Mouse (Mus musculus) heart, postnatal 0 days (tissue): ENCODE data around the gene Cyp4f13. TPM values are rescaled to one million over a fixed set of nuclear protein-coding genes. Genes with fewer than 3 reads are reported as not detected.

Experiments used
- ATAC-seq: fragments of 200-750 bp; cut with Nextera tagmentation; 2 replicates; pipeline ENCODE4 v1.8.0; 2017; ENCODE audit warnings: low read depth, moderate number of reproducible peaks, moderate library complexity; ENCODE audit not compliant: insufficient read depth
- DNase-seq: peaks from one replicate; pipeline ENCODE4 v3.0.0-alpha.2; 2016; ENCODE audit warnings: low spot score
- H3K27ac ChIP-seq: fragments of 300-500 bp; sonication (generic); 2 replicates; pipeline ENCODE4 v1.5.1; 2014; ENCODE audit warnings: low read depth, mild to moderate bottlenecking
- H3K27me3 ChIP-seq: fragments of 300-500 bp; sonication (generic); 2 replicates; pipeline ENCODE4 v1.6.1; 2014; ENCODE audit warnings: low read length, mixed read lengths; ENCODE audit not compliant: control insufficient read depth, insufficient read depth
- H3K36me3 ChIP-seq: fragments of 300-500 bp; sonication (generic); replicated peaks from 2 replicates; pipeline ENCODE4 v1.6.1; 2014; ENCODE audit warnings: low read length, mixed read lengths; ENCODE audit not compliant: control insufficient read depth, insufficient read depth
- H3K4me1 ChIP-seq: fragments of 300-500 bp; sonication (generic); 2 replicates; pipeline ENCODE4 v1.6.1; 2014; ENCODE audit warnings: antibody characterized with exemption; ENCODE audit not compliant: control insufficient read depth, insufficient read depth
- H3K4me2 ChIP-seq: fragments of 300-500 bp; sonication (generic); 2 replicates; pipeline ENCODE4 v1.6.1; 2014; ENCODE audit warnings: low read depth, mild to moderate bottlenecking, low read length, moderate library complexity
- H3K4me3 ChIP-seq: fragments of 300-500 bp; sonication (generic); 2 replicates; pipeline ENCODE4 v1.5.1; 2014; ENCODE audit warnings: low read depth, low read length
- H3K9ac ChIP-seq: fragments of 300-500 bp; sonication (generic); replicated peaks from 2 replicates; pipeline ENCODE4 v1.6.1; 2014; ENCODE audit warnings: low read depth, low read length, mixed read lengths
- H3K9me3 ChIP-seq: fragments of 300-500 bp; sonication (generic); replicated peaks from 2 replicates; pipeline ENCODE4 v1.6.1; 2016; ENCODE audit warnings: low read length; ENCODE audit not compliant: control insufficient read depth
- CTCF ChIP-seq: IDR thresholded peaks from 2 replicates; pipeline ENCODE4 v1.5.1; 2016; ENCODE audit warnings: antibody characterized with exemption, control low read depth, low read depth
- EP300 ChIP-seq: IDR thresholded peaks from 2 replicates; pipeline ENCODE4 v1.6.1; 2016; ENCODE audit warnings: antibody characterized with exemption, low read depth
- WGBS: fragments of 180-500 bp; shearing (Covaris S2); extraction: QIAGEN DNeasy Blood & Tissue Kit; methylation state at CpG from one replicate; pipeline ENCODE4 v1.1.7; 2014; 5-methylcytosine and 5-hydroxymethylcytosine counted together
- polyA plus RNA-seq: library from polyadenylated mRNA; unstranded; fragments of >200 nt; fragmentation: Nextera tagmentation; extraction: Ambion mirVana; gene quantifications from 2 replicates; pipeline ENCODE4 v1.2.1, GENCODE M21; 2015
- total RNA-seq: library from RNA; depleted of rRNA; stranded (reverse); fragments of >200 nt; gene quantifications from 2 replicates; pipeline ENCODE4 v1.2.3, GENCODE M21; 2014; ENCODE audit warnings: low replicate concordance

Gene Cyp4f13
- total and polyA plus RNA-seq, 2 experiments from 2014 or later = 4.8 to 10.3 TPM

DNA sequence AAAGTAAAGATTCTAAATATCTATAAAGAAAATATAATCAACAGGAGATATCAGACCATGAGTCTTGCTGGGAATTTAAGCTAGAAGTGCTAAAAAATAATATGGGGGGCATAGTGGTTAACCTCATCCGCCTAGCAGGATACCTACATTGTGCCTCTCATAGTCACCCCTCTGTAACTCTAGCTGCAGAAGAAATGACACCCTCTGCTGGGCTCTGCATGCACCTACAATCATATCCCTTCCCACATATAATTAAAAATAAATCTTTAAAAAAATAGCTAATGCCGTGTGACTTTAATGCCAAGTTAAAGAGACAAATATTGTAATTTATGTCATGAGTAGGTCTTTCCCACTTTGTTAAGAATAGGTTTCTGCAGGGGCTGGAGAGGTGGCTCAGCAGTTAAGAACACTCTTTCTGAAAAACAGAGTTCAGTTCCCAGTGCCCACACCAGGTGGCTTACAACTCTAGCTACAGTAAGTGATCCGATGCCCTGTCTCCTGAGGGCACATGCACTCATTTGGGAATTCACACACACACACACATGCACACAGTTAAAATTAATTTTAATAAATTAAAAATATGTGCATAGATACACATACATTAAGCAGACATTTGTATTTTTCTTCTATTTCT, 2.7 kb downstream of the Cyp4f13 start:
- H3K4me3 ChIP-seq = no peak overlapping the region
- 58% methylated on average over 3 of the region's 3 CpGs for WGBS
- TF ChIP-seq CTCF = 0 out of 2 replicates have a peak, but pooled peaks have one; percentile 13
- TF ChIP-seq EP300 = no peak

DNA sequence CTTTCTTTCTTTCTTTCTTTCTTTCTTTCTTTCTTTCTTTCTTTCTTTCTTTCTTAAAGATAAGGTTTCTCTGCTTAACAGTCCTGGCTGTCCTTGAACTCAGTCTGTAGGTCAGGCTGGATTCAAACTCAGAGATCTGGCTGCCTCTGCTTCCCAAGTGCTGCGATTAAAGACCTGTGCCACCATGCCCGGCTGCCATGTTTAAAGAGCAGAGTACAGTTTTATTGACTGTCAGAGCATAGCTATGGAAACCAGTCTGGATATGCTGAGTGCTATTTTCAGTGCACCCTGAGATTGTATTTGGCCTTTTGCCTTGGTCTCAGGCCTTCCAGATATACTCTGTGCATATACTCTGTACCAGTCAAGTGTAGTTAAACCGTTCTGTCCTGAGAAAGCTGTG, 3.5 kb downstream of the Cyp4f13 start:
- DNase-seq = no peak
- Histone ChIP-seq H3K9ac (no peak overlapping the region), H3K4me2 (no peak overlapping the region), H3K36me3 (no peaks in the 10 kb centered on the region), H3K27me3 (no peaks in the 10 kb centered on the region), H3K9me3 (no peaks in the 10 kb centered on the region), H3K4me3 (no peak overlapping the region), H3K4me1 (peaks cover 18% of the 10 kb centered on the region), H3K27ac (no peak overlapping the region)
- 83% methylated on average over 3 of the region's 3 CpGs for WGBS
- no peak for ATAC-seq
- no peak for TF ChIP-seq CTCF
- no peak for TF ChIP-seq EP300

More for the DNA sequence above, 2.7 kb downstream of the Cyp4f13 start:
- H3K27ac ChIP-seq = no peak overlapping the region
- H3K4me2 ChIP-seq = no peak overlapping the region
- ATAC-seq (no peak), DNase-seq (no peak)
- H3K9ac ChIP-seq = no peak overlapping the region
- no peaks in the 10 kb centered on the region for H3K9me3 ChIP-seq
- no peaks in the 10 kb centered on the region for H3K36me3 ChIP-seq
- no peaks in the 10 kb centered on the region for H3K27me3 ChIP-seq
- H3K4me1 ChIP-seq = peaks cover 18% of the 10 kb centered on the region

DNA sequence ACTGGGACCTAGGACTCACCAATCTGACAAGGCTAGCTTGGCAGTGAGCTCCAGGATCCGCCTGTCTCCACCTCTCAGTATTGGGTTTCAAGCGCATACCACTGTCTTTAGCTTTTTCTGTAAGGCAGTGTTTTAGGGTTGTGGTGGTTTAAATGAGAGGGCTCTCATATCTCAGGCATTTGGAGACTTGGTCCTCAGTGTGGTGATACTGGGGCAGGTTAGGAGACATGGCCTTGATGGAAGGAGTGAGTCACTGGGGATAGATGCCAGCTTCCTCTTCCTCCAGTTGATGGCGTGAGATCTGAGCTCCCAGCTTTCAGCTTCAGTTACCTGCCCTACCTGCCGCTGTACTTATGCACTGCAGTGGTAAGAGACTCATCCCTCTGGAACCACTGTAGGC, 7.4 kb downstream of the Cyp4f13 start:
- TF ChIP-seq CTCF = no peak
- TF ChIP-seq EP300 = no peak
- no peak overlapping the region for H3K4me2 ChIP-seq
- no peak overlapping the region for H3K27ac ChIP-seq
- no peaks in the 10 kb centered on the region for H3K27me3 ChIP-seq
- no peak overlapping the region for H3K4me3 ChIP-seq
- 71% methylated on average over 4 of the region's 4 CpGs for WGBS
- DNase-seq (no peak), ATAC-seq (no peak)
- H3K36me3 ChIP-seq = no peaks in the 10 kb centered on the region
- no peaks in the 10 kb centered on the region for H3K9me3 ChIP-seq
- H3K4me1 ChIP-seq = no peaks in the 10 kb centered on the region
- no peak overlapping the region for H3K9ac ChIP-seq

DNA sequence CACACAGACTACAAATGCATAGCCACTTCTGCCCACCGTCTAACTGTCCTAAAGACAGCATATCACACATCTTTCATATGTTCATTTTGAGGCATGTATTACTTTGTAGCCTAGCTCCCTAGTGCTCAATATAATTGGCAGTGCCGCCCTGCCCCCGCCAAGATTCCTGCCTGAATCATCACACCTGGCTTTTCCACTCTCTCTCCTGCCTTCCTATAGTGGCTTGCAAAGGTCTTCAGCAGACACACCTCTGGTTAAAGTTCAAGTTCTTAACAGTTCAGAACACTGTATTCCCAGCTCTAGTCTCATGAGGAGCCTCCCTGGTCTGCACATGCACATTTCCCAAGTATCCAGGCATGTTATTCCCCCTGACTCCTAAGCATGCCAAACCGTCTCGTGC, 19.4 kb downstream of the Cyp4f13 start:
- H3K4me2 ChIP-seq = no peak overlapping the region
- WGBS = 65% methylated on average over 5 of the region's 5 CpGs
- no peak for DNase-seq
- H3K36me3 ChIP-seq = no peaks in the 10 kb centered on the region
- H3K27ac ChIP-seq = no peak overlapping the region
- no peaks in the 10 kb centered on the region for H3K27me3 ChIP-seq
- no peak for ATAC-seq
- TF ChIP-seq CTCF (no peak), EP300 (no peak)
- H3K9ac ChIP-seq = no peak overlapping the region
- H3K4me3 ChIP-seq = no peak overlapping the region
- H3K9me3 ChIP-seq = no peaks in the 10 kb centered on the region
- H3K4me1 ChIP-seq = peaks cover 3% of the 10 kb centered on the region

DNA sequence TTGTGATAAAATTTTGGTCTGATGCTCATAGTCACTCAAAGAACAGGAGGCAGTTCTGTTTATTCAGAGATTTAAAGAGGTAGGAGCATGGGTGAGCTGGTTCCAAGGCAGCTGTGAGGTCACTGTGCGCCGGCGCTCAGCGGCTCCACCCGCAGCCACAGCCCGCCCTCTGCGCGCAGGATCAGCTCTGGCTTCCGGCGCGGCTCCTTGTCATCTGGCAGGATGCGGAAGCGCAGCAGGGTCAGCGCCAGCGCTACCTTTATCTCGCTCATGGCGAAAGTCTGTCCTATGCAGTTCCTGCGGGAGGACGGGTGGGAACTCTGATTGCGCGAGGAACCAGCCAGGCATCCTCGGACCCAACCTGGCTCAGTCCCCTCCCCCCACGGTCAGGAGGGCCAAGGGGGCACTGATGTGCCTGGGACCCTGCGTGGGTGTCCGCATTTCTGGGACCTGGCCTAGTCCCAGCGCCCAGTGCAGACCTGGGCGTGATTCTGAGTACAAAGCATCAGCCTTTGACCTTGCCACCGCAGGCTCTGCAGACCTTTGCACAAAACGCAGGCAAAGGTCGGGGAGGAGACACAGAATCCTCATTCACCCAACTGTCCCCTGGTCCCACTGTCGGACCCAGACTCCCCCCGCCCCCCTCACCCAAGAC, 22.4 kb downstream of the Cyp4f13 start:
- TF ChIP-seq CTCF (no peak), EP300 (no peak)
- Histone ChIP-seq H3K9me3 (no peaks in the 10 kb centered on the region; the same call in 1 of the 2 replicates), H3K4me3 (peak overlapping the region; percentile 61), H3K4me2 (peak overlapping the region; percentile 89), H3K9ac (peak overlapping the region; percentile 71), H3K27ac (peak overlapping the region; percentile 67), H3K4me1 (peaks cover 3% of the 10 kb centered on the region), H3K27me3 (no peaks in the 10 kb centered on the region), H3K36me3 (no peaks in the 10 kb centered on the region)
- 15% methylated on average over 32 of the region's 32 CpGs for WGBS
- DNase-seq = peak; percentile 82
- peak; percentile 96 for ATAC-seq
